Mouse (Mus musculus) ovary, postnatal 10 days (tissue): ENCODE results near the gene Zc3h8.

Source experiments
- DNase-seq: peaks from one replicate; pipeline ENCODE4 v3.0.0; 2022; ENCODE audit warnings: low spot score

Gene Zc3h8

GRCm38 (mm10) chr2:128943538-128944528 is at the start of gene Zc3h8:
Zc3h8 (minus strand) TSS chr2:128944077.
- DNase-seq, result peak; percentile 85

GRCm38 (mm10) chr2:128984746-128985145 is 40.9 kb upstream of the Zc3h8 start:
- no peak for DNase-seq

DNA sequence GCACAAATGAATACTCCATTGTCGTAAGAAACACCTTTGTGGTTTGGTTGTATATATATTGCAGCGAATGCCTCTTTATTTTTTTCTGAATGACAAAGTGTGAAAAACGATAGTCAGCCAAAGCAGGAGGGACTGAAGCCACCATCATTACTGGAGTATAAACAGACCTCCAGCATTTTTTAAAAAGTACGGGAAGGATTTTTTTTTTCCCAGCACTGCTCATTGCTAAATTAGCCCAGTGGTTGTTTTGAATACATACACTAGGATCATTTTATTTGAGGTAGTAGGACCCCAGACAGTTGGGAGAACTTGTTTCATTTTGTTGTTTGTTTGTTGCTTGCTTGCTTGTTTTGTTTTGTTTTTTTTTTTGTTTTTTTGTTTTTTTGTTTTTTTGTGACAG is 31.7 kb upstream of the Zc3h8 start:
- DNase-seq, result no peak

DNA sequence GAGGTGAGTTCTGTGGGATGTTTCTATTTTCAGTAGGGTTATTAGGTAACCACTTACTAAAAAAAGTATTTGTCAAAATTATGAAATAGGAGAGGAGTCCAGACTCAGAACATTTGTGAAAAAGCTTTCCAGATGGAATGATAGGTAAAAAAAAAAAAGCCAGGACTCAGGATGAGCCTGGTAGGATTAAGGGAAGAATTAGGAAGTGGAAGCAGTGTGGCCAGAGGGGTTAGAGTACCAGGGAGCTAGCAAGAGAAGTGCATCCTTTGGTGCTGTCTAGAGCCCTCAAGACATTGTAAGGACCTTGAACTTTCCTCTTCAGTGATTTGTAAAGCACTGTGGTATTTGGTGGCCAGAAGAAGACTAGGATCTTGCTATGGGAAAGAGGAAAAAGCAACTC is 28.4 kb upstream of the Zc3h8 start:
- DNase-seq, result no peak

GRCm38 (mm10) chr2:128968475-128969083 is 24.7 kb upstream of the Zc3h8 start:
- no peak for DNase-seq

DNA sequence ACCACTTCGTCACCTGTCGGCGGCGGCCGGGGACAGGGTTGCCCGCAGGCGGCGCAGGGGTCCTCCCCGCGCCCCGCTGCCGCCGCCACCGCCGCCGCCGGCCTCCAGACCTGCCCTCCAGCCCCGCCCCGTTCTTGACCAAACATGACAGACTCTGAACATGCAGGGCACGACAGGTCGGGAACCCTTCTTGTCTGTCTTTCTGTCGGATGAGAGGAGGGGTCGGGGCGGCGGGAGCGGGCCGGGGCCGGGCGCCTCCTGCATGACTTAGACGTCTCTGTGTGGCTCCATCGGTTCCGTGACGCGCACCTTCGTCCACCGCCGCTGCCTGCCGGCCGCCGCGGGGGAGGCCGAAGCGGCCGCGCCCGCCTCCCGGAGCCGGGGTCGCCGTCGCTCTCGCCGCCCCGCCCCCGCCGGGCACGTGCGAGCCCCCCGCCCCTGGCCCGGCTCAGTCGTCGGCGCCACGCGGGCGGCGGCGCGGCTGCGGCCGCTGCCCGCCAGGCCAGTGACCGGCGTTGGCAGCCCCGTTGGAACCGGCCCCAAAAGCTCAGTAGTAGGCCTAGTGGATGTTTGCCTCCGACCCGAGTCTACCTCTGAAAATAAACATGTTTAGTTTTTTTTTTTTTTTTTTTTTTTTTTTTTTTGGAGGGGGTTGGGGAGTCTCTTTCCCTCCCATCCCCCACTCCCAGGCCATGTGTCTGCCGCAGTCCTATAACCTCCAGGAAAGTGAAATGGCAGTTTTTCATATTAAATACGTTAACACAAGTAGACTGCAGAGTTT is 24.0 kb upstream of the Zc3h8 start, which contains the start of gene Gm10762:
Gene Gm10762, minus strand, starts transcription at position 65 of the 781 bp plus-strand sequence.
- peak; percentile 77 for DNase-seq

GRCm38 (mm10) chr2:128966641-128967580 is 23.0 kb upstream of the Zc3h8 start, which contains the start of gene Zc3h6:
Zc3h6 (plus strand) TSS chr2:128967402.
- DNase-seq, result peak; percentile 98

DNA sequence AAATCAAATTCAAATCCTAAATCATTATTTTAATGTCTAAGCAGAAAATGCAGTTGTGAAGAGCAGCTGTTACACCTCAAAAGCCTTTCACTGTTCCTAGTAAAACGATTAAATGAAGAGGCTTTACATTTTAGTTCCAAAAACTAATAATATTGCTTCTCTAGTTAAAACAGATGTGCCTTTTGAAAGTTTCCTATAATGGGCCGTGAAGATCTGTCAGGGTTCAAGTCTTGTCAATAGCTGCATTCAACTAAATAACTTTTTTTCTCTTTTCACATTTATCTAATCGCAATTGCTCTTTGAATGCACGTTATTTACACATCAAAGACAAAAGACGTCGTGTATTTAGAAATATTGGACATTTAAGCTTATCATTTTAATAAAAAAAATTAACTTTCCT is 22.4 kb upstream of the Zc3h8 start:
- DNase-seq, result no peak

DNA sequence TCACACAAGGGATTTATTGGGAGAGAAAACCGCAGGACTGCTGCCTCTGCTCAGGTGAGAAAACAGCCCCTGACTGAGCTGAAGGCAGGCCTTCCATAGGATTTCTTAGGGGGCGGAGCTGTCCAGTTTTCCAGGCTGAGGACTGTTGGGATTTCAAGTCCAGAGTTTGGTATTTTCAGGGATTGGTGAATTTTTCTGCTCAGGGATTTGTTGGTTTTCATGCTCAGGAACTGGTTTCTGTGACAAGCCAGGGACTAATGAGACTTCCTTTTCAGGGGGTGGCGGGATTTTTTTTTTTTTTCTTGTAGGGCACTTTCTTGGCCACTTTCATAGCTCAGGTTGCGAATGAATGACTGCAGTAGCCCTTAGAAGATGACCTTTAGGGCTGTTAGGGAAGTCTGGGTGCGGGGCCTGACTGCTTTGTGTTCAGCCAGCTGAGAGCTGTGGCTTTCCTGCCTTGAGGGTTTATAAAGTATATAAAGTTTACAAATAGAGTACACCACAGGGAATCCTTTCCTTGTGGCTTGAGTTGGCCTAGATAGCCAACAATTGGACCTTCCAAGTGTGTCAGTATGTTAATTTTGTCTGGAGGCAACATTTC is 21.7 kb upstream of the Zc3h8 start:
- DNase-seq, result no peak

- no peak for DNase-seq
Measured at GRCm38 (mm10) chr2:128954186-128954585, 10.3 kb upstream of the Zc3h8 start.

- DNase-seq, result no peak
Measured at GRCm38 (mm10) chr2:128947962-128948588, 4.2 kb upstream of the Zc3h8 start.

DNA sequence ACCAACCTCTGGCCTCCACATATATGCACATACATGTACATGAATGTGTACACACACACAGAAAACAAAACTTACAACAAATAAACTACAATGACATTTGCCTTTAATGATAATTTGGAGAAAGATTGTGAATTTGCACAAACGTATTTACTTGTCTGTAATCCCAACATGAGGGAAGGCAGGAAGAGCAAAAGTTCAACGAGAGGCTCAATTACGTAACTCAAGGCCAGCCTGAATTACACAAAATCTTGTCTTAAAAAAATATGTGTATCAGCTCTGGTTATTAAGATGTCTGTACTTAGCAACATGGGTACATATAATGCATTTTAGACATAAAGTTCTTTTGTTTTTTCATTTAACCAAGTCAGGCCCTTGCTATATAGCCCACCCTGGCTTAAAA is 7.6 kb downstream of the Zc3h8 start:
- DNase-seq, result no peak

GRCm38 (mm10) chr2:128930704-128931103 is 13.2 kb downstream of the Zc3h8 start:
- no peak for DNase-seq

- no peak for DNase-seq
Measured at GRCm38 (mm10) chr2:128928446-128928845, 15.4 kb downstream of the Zc3h8 start.

DNA sequence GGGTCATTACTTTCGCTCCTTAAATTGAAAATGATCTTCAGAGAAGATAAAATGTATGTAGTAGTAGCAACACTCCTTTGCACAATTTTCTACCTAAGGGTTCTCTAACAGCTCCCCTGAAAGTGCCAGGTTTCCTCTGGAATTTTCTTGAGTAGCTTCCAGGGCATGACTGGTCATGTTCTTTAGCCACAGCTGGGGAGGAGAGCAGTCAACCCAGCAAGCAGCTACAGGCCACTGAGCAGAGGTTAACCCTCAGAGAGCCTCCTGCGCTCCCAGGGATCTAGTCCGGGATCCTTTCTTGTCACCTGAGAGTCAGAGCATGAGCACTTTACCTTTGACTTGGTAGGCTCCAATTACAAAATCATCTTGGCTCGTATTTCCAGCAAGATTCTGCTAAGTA is 19.1 kb downstream of the Zc3h8 start:
- DNase-seq, result no peak

- no peak for DNase-seq
Measured at GRCm38 (mm10) chr2:128916528-128916927, 27.3 kb downstream of the Zc3h8 start.

- no peak for DNase-seq
Measured at GRCm38 (mm10) chr2:128914978-128915377, 28.9 kb downstream of the Zc3h8 start.

- no peak for DNase-seq
Measured at GRCm38 (mm10) chr2:128903661-128904060, 40.2 kb downstream of the Zc3h8 start.

DNA sequence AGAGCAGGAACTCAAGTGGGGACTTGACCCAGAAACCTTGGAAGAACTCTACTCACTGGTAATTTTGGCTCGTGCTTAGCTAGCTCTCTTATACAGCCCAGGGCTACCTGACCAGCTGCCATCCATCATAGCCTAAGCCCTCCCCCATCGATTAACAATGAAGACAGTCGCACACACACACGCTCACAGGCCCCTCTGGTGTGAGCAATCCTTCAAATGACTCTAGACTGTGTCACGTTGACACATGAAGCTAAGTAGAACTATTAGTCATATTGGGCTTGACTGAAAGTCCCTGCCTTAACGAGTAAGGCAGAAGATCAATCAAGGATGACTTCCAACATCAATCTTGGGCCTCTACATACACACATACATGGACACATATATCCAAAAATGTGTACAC is 41.0 kb downstream of the Zc3h8 start:
- no peak for DNase-seq

DNA sequence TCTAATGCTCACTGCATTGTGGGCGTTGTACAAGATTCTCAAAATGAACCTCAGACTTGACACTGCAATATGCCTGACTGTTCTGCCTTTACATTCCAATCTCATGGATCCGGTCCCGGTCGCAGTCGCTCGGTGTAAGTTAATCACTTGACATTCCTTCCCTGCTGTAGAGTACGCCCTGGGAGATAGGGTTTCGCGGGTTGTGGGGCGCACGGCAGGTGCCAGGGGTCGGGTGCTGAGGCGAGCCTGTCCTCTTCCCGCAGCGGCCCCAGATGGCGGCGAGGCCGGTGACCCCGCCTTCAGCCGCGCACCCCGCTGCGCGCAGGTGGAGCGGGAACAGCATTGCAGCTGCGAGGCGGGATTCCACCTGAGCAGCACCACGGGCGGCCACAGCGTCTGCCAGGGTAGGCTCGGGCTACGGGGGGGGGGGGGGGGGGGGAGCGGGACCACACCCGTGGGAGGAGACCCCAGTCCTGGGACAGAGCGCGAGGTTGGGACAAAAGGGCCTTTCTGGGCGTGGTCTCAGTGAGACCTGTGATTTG is 51.6 kb downstream of the Zc3h8 start:
- no peak for DNase-seq
